Mouse (Mus musculus): ENCODE measurements around the gene Mgarp. TPM values are rescaled to one million over a fixed set of nuclear protein-coding genes. Genes with fewer than 3 reads are reported as not detected.
"Not testable (repeated sequence)": the region's sequence is repeated elsewhere in the genome, so short reads cannot be mapped to it uniquely, and the experiment has no call there.

Mgarp gene
- polyA plus RNA-seq, 1 experiment from 2014 or later: 2.4 TPM

DNA sequence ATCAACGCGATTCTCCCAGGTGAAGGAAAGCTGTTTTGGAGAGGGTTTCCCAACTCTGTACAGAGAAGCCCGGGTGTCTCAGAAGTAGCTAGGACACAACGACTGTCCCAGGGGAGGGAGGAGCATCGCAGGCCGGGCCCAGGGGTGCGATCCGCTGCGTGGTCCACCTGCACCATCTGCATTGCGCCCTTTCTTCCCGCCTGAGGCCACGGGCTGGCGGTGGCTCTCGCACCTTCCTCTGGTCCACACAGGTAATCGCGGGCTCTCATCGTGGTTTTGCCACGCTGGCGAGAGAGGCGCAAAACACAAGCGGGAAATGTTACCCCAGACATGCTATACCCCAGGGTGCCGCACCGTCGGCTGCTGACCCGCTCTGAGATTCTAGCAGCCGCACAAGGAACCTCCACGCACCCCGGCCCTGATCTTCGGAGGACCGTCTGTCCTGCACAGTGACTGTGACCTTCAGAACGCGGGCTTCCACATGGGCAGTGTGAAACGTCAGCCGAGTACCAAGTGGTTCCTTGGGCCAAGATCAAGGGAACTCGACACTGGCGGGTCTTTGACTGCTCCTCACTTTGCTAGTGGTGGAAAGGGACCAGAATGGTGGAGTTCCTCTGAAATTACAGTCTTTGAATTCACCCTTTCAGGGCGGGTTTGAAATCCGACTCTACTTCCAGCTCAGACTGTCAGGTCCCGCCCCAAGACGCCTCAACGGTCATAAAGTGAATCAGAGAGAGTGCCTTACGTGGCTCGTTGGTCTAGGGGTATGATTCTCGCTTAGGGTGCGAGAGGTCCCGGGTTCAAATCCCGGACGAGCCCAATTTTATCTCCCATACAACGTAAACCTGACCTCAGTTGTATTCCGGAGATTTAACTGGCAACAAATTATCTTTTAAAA is 37.6 kb downstream of the Mgarp start:
- no peaks in the 10 kb centered on the region for H3K36me3 ChIP-seq
- H3K4me1 ChIP-seq: no peaks in the 10 kb centered on the region
- H3K4me3 ChIP-seq: peak overlapping the region; percentile 53
- peaks cover 5% of the 10 kb centered on the region; the same call in 1 of the 2 replicates for H3K27me3 ChIP-seq (replicated peaks)
- WGBS: under 1% methylated on average over 50 of the region's 50 CpGs
- peak overlapping the region; percentile 30; the same call in 1 of the 2 replicates for H3K9ac ChIP-seq
- peak overlapping the region; percentile 55 for H3K4me2 ChIP-seq (replicated peaks)
- peak; percentile 46 for ATAC-seq (ENCODE audit: low FRiP score, low read depth)
- H3K27ac ChIP-seq: no peak overlapping the region
- no peaks in the 10 kb centered on the region for H3K9me3 ChIP-seq

DNA sequence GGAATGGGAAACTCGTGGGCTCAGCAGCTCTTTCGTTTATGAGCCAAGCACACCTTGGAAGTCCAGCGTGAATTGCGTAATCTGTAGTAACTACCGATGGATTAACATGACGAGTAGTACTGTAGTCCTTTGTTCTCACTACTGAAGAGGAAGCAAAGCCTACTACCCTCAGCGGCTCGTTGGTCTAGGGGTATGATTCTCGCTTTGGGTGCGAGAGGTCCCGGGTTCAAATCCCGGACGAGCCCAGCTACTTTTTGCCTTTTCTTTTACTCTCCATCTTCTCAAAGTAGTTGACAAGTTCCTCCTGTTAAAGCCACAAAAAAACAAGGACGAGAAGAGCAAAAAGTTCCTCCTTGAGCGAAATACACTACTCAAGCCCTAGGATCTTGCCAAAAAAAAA is 38.4 kb downstream of the Mgarp start:
- Histone ChIP-seq H3K4me1 (no peaks in the 10 kb centered on the region), H3K9ac (no peak overlapping the region), H3K27me3 (replicated peaks) (peaks cover 5% of the 10 kb centered on the region; the same call in 1 of the 2 replicates), H3K27ac (no peak overlapping the region), H3K4me2 (replicated peaks) (peak overlapping the region; percentile 55), H3K36me3 (no peaks in the 10 kb centered on the region), H3K4me3 (peak overlapping the region; percentile 53), H3K9me3 (no peaks in the 10 kb centered on the region)
- WGBS: under 1% methylated on average over 15 of the region's 15 CpGs
- peak; percentile 49 for ATAC-seq (ENCODE audit: low FRiP score, low read depth)

- Histone ChIP-seq H3K27me3 (replicated peaks) (peaks cover 5% of the 10 kb centered on the region; the same call in 1 of the 2 replicates), H3K27ac (no peak overlapping the region), H3K4me3 (peak overlapping the region; percentile 26), H3K4me2 (replicated peaks) (peak overlapping the region; percentile 55), H3K9ac (no peak overlapping the region), H3K9me3 (no peaks in the 10 kb centered on the region), H3K36me3 (no peaks in the 10 kb centered on the region), H3K4me1 (no peaks in the 10 kb centered on the region)
- ATAC-seq (ENCODE audit: low FRiP score, low read depth): no peak
- 9% methylated on average over 14 of the region's 14 CpGs for WGBS
Observed at GRCm38 (mm10) chr3:51357624-51358023, 38.9 kb downstream of the Mgarp start.

GRCm38 (mm10) chr3:51357078-51357477 is 39.5 kb downstream of the Mgarp start:
- WGBS: 53% methylated on average over 5 of the region's 5 CpGs
- Histone ChIP-seq H3K4me3 (no peak overlapping the region), H3K4me1 (no peaks in the 10 kb centered on the region), H3K36me3 (no peaks in the 10 kb centered on the region), H3K4me2 (replicated peaks) (no peak overlapping the region), H3K27me3 (replicated peaks) (peaks cover 5% of the 10 kb centered on the region; the same call in 1 of the 2 replicates), H3K9me3 (no peaks in the 10 kb centered on the region), H3K27ac (no peak overlapping the region), H3K9ac (no peak overlapping the region)
- no peak for ATAC-seq (ENCODE audit: low FRiP score, low read depth)

DNA sequence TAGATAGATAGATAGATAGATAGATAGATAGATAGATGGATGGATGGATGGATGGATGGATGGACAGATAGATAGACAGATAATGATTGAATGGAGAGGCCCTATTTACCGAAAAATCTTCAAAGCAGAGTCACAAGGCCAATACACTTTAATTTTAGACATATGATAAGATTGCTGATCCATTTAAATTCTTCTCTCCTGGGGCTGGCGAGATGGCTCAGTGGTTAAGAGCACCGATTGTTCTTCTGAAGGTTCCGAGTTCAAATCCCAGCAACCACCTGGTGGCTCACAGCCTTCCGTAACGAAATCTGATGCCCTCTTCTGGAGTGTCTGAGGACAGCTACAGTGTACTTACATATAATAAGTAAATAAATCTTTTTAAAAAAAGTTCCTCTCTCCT is 41.6 kb downstream of the Mgarp start:
- ATAC-seq (ENCODE audit: low FRiP score, low read depth); H3K27me3 ChIP-seq (replicated peaks): not testable (repeated sequence)
- 88% methylated on average over 6 of the region's 6 CpGs for WGBS

DNA sequence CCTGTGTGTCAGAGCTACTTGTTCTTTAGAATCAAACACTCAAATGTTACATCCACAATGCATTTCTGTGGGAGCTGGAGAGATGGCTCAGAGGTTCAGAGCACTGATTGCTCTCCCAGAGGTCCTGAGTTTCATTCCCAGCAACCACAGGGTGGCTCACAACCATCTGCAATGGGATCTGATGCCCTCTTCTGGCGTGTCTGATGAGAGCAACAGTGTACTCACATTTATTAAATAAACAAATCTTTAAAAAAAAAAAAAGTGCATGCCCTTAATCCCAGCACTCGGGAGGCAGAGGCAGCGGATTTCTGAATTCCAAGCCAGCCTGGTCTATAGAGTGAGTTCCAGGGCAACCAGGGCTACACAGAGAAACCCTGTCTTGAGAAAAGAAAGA is 42.5 kb downstream of the Mgarp start:
- no peaks in the 10 kb centered on the region for H3K9me3 ChIP-seq
- ATAC-seq (ENCODE audit: low FRiP score, low read depth): no peak

More for the DNA sequence above, 41.6 kb downstream of the Mgarp start:
- not testable (repeated sequence) for H3K4me2 ChIP-seq (replicated peaks); H3K4me3 ChIP-seq; H3K36me3 ChIP-seq; H3K4me1 ChIP-seq; H3K9me3 ChIP-seq; H3K27ac ChIP-seq; H3K9ac ChIP-seq

DNA sequence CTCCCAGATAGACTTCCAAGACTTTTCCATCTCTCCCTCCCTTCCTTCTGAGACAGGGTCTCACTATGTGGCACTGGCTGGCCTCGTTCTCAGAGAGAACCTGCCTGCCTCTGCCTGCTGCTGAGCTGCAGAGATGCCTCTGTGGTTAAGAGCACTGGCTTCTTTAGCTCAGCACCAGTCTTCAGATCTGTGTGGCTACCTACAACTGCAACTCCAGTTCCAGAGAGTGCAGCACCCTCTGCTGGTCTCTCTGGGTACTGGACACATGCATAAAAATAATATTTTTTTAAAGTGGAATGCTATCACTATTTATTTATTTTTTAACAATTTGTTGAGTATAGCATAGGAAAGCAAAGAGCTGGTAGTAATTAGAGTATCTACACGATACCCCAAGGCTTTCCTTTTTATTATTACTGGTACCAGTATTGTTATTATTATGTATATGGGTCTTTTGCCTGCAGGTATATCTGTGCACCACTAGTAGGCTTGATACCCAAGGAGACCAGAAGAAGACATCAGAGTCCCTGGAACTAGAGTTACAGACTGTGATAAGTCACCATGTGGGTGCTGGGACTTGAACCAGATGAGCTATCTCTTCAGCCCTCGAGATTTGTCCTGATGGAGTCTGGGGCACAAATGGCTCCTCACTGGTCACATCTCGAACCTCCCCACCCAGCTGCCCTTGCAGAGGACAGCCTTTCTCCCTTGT is 43.1 kb downstream of the Mgarp start:
- H3K9me3 ChIP-seq: no peaks in the 10 kb centered on the region
- no peak overlapping the region for H3K4me3 ChIP-seq
- no peak overlapping the region for H3K27ac ChIP-seq
- no peaks in the 10 kb centered on the region for H3K36me3 ChIP-seq
- H3K27me3 ChIP-seq (replicated peaks): peaks cover 3% of the 10 kb centered on the region; the same call in 1 of the 2 replicates
- H3K9ac ChIP-seq: no peak overlapping the region
- ATAC-seq (ENCODE audit: low FRiP score, low read depth): 0 out of 2 replicates have a peak, but pooled peaks have one; percentile 44
- WGBS: 73% methylated on average over 4 of the region's 4 CpGs
- H3K4me2 ChIP-seq (replicated peaks): no peak overlapping the region
- 0 out of 2 replicates have a peak, but pooled peaks cover 4% of the 10 kb centered on the region for H3K4me1 ChIP-seq

More for the DNA sequence above, 42.5 kb downstream of the Mgarp start:
- no peak overlapping the region for H3K27ac ChIP-seq
- H3K36me3 ChIP-seq: no peaks in the 10 kb centered on the region
- H3K4me3 ChIP-seq: no peak overlapping the region
- H3K4me2 ChIP-seq (replicated peaks): no peak overlapping the region
- H3K4me1 ChIP-seq: no peaks in the 10 kb centered on the region
- H3K9ac ChIP-seq: no peak overlapping the region
- 75% methylated on average over 3 of the region's 3 CpGs for WGBS
- H3K27me3 ChIP-seq (replicated peaks): peaks cover 5% of the 10 kb centered on the region; the same call in 1 of the 2 replicates

DNA sequence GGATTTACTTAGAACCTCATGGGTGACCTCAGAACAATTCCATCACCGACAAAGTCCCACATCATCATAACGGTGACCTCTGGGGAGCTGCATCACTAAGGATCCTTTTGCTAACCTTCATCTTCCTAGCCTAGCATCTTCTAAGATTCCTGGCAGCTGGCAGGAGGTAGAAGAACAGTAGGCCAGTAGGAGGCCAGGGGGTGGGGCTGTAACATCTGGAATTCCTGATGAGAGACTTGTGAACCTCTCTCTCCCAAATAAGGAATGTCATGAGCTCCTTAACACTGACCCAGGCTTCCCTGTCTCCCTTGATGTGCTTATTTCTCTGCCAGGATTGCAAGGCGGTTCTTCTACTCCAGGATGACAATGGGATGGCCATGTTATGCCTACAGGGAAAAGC is 45.7 kb downstream of the Mgarp start:
- 0 out of 2 replicates have a peak, but pooled peaks cover 4% of the 10 kb centered on the region for H3K4me1 ChIP-seq
- no peak overlapping the region for H3K4me3 ChIP-seq
- no peak overlapping the region for H3K9ac ChIP-seq
- H3K4me2 ChIP-seq (replicated peaks): no peak overlapping the region
- H3K36me3 ChIP-seq: no peaks in the 10 kb centered on the region
- no peak for ATAC-seq (ENCODE audit: low FRiP score, low read depth)
- H3K9me3 ChIP-seq: no peaks in the 10 kb centered on the region
- H3K27me3 ChIP-seq (replicated peaks): no peaks in the 10 kb centered on the region
- H3K27ac ChIP-seq: no peak overlapping the region
- WGBS: 39% methylated on average over 3 of the region's 3 CpGs

GRCm38 (mm10) chr3:51348646-51349238 is 47.8 kb downstream of the Mgarp start:
- 51% methylated on average over 3 of the region's 3 CpGs for WGBS
- no peak overlapping the region for H3K27ac ChIP-seq
- no peaks in the 10 kb centered on the region for H3K9me3 ChIP-seq
- H3K4me3 ChIP-seq: no peak overlapping the region
- H3K4me1 ChIP-seq: 0 out of 2 replicates have a peak, but pooled peaks cover 4% of the 10 kb centered on the region
- H3K4me2 ChIP-seq (replicated peaks): no peak overlapping the region
- no peak for ATAC-seq (ENCODE audit: low FRiP score, low read depth)
- H3K9ac ChIP-seq: no peak overlapping the region
- H3K36me3 ChIP-seq: no peaks in the 10 kb centered on the region
- H3K27me3 ChIP-seq (replicated peaks): no peaks in the 10 kb centered on the region

DNA sequence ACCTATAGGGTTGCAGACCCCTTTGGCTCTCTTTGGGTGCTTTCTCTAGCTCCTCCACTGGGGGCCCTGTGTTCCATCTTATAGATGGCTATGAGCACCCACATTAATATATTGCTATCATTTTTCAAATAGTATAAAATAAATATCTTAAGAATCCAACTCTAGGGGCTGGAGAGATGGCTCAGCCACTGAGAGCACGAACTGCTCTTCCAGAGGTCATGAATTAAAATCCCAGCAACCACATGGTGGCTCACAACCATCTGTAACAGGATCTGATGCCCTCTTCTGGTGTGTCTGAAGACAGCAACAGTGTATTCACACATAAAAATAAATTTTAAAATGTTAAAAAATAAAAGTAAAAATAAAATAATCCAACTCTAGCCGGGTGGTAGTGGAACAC is 51.5 kb downstream of the Mgarp start:
- not testable (repeated sequence) for H3K36me3 ChIP-seq; H3K27me3 ChIP-seq (replicated peaks); H3K27ac ChIP-seq; H3K9ac ChIP-seq; H3K4me2 ChIP-seq (replicated peaks); H3K4me1 ChIP-seq; H3K4me3 ChIP-seq; ATAC-seq (ENCODE audit: low FRiP score, low read depth); H3K9me3 ChIP-seq
- 94% methylated on average over 2 of the region's 2 CpGs for whole genome bisulfite sequencing

DNA sequence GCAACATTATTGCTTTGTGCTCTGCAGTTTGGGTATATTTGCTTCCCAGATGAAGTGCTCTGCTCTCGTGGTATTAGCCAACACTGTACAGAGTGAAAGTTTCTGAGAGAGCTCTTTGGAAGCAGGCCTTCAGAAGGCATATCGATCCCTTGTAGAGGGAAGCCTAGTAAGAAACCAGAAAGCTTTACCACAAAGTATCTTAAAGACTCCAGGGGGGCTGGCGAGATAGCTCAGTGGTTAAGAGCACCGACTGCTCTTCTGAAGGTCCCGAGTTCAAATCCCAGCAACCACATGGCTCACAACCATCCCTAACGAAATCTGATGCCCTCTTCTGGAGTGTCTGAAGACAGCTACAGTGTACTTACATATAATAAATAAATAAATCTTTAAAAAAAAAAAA is 52.4 kb downstream of the Mgarp start:
- H3K4me1 ChIP-seq; H3K27me3 ChIP-seq (replicated peaks); H3K9ac ChIP-seq; H3K36me3 ChIP-seq; H3K4me2 ChIP-seq (replicated peaks); H3K27ac ChIP-seq; ATAC-seq (ENCODE audit: low FRiP score, low read depth); H3K4me3 ChIP-seq; H3K9me3 ChIP-seq: not testable (repeated sequence)
- 96% methylated on average over 6 of the region's 6 CpGs for WGBS

DNA sequence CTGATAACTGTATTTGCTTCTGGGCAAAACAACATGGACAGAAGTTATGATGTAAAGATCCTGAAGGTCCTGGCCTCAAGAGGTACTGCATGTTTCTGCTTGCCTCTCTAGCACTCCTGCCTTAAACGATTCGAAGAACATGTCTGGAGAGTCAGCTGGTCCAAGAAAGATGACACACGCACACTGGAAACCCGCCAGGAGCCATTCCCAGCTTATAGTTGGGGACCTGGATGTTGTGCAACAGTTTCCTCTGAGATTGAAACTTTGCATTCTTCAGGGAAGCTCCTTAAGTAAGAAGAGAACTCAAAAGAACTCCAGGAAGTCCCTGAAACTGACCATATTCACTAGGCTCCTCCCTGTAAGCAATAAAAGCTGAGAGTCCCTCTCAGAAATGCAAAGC is 53.3 kb downstream of the Mgarp start:
- 98% methylated on average over 4 of the region's 4 CpGs for WGBS
- no peaks in the 10 kb centered on the region for H3K9me3 ChIP-seq
- H3K27me3 ChIP-seq (replicated peaks): no peaks in the 10 kb centered on the region
- H3K9ac ChIP-seq: no peak overlapping the region
- no peak overlapping the region for H3K27ac ChIP-seq
- H3K4me3 ChIP-seq: no peak overlapping the region
- H3K36me3 ChIP-seq: no peaks in the 10 kb centered on the region
- peaks cover 5% of the 10 kb centered on the region for H3K4me1 ChIP-seq
- H3K4me2 ChIP-seq (replicated peaks): no peak overlapping the region
- no peak for ATAC-seq (ENCODE audit: low FRiP score, low read depth)

All from neural tube, embryonic 12.5 days (tissue).